Mouse (Mus musculus) A20 (cell line): Measurements from ENCODE around the gene Vmn1r119.
"Not testable (repeated sequence)": the region's sequence is repeated elsewhere in the genome, so short reads cannot be mapped to it uniquely, and the experiment has no call there.

ENCODE experiments used
- DNase-seq: peaks from one replicate; pipeline ENCODE4 v3.0.0-alpha.2; 2011; ENCODE audit warnings: low read depth, low spot score

Gene Vmn1r119

DNA sequence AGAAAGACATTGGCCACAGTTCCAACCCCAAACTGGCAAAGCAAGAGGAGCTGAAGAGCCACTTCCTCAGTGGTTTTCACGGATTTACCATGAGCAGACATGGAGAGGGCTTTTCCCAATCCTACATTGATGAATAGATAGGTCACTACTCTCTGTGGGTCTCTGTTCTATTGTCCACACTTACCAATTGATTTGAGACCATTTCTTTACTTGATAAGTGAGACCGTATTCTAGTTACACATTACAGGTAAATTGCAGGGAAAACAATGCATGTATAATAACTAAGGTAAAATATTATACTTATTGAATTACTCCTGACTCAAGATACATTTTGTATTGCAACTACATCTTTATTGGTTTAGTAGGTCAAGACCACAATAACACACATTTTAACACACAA is at the start of gene Vmn1r119:
Vmn1r119 (minus strand) TSS at position 101 of the 400 bp plus-strand sequence.
- DNase-seq: not testable (repeated sequence)

DNA sequence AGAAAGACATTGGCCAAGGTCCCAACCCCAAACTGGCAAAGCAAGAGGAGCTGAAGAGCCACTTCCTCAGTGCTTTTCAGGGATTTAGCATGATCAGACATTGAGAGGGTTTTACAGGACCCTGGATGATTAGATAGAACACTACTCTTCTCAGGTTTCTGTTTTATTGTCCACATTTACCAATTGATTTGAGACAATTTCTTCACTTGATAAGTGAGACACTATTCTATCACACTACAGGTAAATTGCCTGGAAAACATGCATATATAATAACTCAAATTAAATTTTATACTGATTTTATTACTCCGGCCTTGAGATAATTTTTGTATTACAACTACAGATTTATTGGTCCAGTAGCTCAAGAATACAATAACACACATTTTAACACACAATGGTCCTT is 41.4 kb upstream of the Vmn1r119 start, which contains the start of gene Vmn1r120:
Vmn1r120 (minus strand) TSS at position 101 of the 400 bp plus-strand sequence.
- not testable (repeated sequence) for DNase-seq
